Mouse (Mus musculus): ENCODE measurements around the gene Shld2. TPM values are rescaled to one million over a fixed set of nuclear protein-coding genes. Genes with fewer than 3 reads are reported as not detected.

Shld2 gene
- polyA plus RNA-seq, 1 experiment: 4.2 TPM

GRCm38 (mm10) chr14:34293641-34294040, 16.7 kb downstream of the Shld2 start:
- no peak for TF ChIP-seq POLR2A (IDR thresholded peaks at IDR 0.05; ENCODE audit: control insufficient read depth, extremely low read depth, insufficient read depth, low read length, poor library complexity)
- Histone ChIP-seq H3K27ac (ENCODE audit: control insufficient read depth, insufficient read depth, low read length) (no peak overlapping the region), H3K4me1 (replicated peaks; ENCODE audit: control insufficient read depth, insufficient read depth, low read length) (no peaks in the 10 kb centered on the region), H3K36me3 (ENCODE audit: control insufficient read depth, insufficient read depth, low read length) (no peaks in the 10 kb centered on the region), H3K4me3 (ENCODE audit: control insufficient read depth, insufficient read depth, low read length) (no peak overlapping the region), H3K27me3 (ENCODE audit: control insufficient read depth, insufficient read depth, low read length) (no peaks in the 10 kb centered on the region)
- 94% methylated on average over 3 of the region's 3 CpGs for WGBS
- no peak for DNase-seq

GRCm38 (mm10) chr14:34290229-34290628, 20.1 kb downstream of the Shld2 start:
- no peak for DNase-seq
- TF ChIP-seq CTCF (IDR thresholded peaks at IDR 0.05; ENCODE audit: borderline replicate concordance, control insufficient read depth, extremely low read depth, insufficient read depth, low read length, poor library complexity) (no peak), POLR2A (IDR thresholded peaks at IDR 0.05; ENCODE audit: control insufficient read depth, extremely low read depth, insufficient read depth, low read length, poor library complexity) (no peak)
- Histone ChIP-seq H3K27ac (ENCODE audit: control insufficient read depth, insufficient read depth, low read length) (no peak overlapping the region), H3K27me3 (ENCODE audit: control insufficient read depth, insufficient read depth, low read length) (no peaks in the 10 kb centered on the region), H3K4me3 (ENCODE audit: control insufficient read depth, insufficient read depth, low read length) (no peak overlapping the region), H3K4me1 (replicated peaks; ENCODE audit: control insufficient read depth, insufficient read depth, low read length) (no peaks in the 10 kb centered on the region), H3K36me3 (ENCODE audit: control insufficient read depth, insufficient read depth, low read length) (no peaks in the 10 kb centered on the region)
- 72% methylated on average over 1 of the region's 1 CpGs for WGBS

- Histone ChIP-seq H3K27me3 (ENCODE audit: control insufficient read depth, insufficient read depth, low read length) (no peaks in the 10 kb centered on the region), H3K4me1 (replicated peaks; ENCODE audit: control insufficient read depth, insufficient read depth, low read length) (no peaks in the 10 kb centered on the region), H3K27ac (ENCODE audit: control insufficient read depth, insufficient read depth, low read length) (no peak overlapping the region), H3K36me3 (ENCODE audit: control insufficient read depth, insufficient read depth, low read length) (no peaks in the 10 kb centered on the region), H3K4me3 (ENCODE audit: control insufficient read depth, insufficient read depth, low read length) (no peak overlapping the region)
- no peak for TF ChIP-seq CTCF (IDR thresholded peaks at IDR 0.05; ENCODE audit: borderline replicate concordance, control insufficient read depth, extremely low read depth, insufficient read depth, low read length, poor library complexity)
- TF ChIP-seq POLR2A (IDR thresholded peaks at IDR 0.05; ENCODE audit: control insufficient read depth, extremely low read depth, insufficient read depth, low read length, poor library complexity): no peak
- no peak for DNase-seq
- WGBS: 97% methylated on average over 3 of the region's 3 CpGs
Observed at GRCm38 (mm10) chr14:34289259-34290015, 20.9 kb downstream of the Shld2 start.

- no peak for DNase-seq
- WGBS: 94% methylated on average over 2 of the region's 2 CpGs
- Histone ChIP-seq H3K4me3 (ENCODE audit: control insufficient read depth, insufficient read depth, low read length) (no peak overlapping the region), H3K36me3 (ENCODE audit: control insufficient read depth, insufficient read depth, low read length) (no peaks in the 10 kb centered on the region), H3K27me3 (ENCODE audit: control insufficient read depth, insufficient read depth, low read length) (no peaks in the 10 kb centered on the region), H3K4me1 (replicated peaks; ENCODE audit: control insufficient read depth, insufficient read depth, low read length) (no peaks in the 10 kb centered on the region), H3K27ac (ENCODE audit: control insufficient read depth, insufficient read depth, low read length) (no peak overlapping the region)
- TF ChIP-seq POLR2A (IDR thresholded peaks at IDR 0.05; ENCODE audit: control insufficient read depth, extremely low read depth, insufficient read depth, low read length, poor library complexity): no peak
- TF ChIP-seq CTCF (IDR thresholded peaks at IDR 0.05; ENCODE audit: borderline replicate concordance, control insufficient read depth, extremely low read depth, insufficient read depth, low read length, poor library complexity): no peak
Observed at GRCm38 (mm10) chr14:34288396-34288795, 21.9 kb downstream of the Shld2 start.

- TF ChIP-seq POLR2A (IDR thresholded peaks at IDR 0.05; ENCODE audit: control insufficient read depth, extremely low read depth, insufficient read depth, low read length, poor library complexity) (no peak), CTCF (IDR thresholded peaks at IDR 0.05; ENCODE audit: borderline replicate concordance, control insufficient read depth, extremely low read depth, insufficient read depth, low read length, poor library complexity) (no peak)
- DNase-seq: no peak
- H3K27ac ChIP-seq (ENCODE audit: control insufficient read depth, insufficient read depth, low read length): no peak overlapping the region
- H3K4me1 ChIP-seq (replicated peaks; ENCODE audit: control insufficient read depth, insufficient read depth, low read length): no peaks in the 10 kb centered on the region
- no peak overlapping the region for H3K4me3 ChIP-seq (ENCODE audit: control insufficient read depth, insufficient read depth, low read length)
- 96% methylated on average over 5 of the region's 5 CpGs for WGBS
- no peaks in the 10 kb centered on the region for H3K27me3 ChIP-seq (ENCODE audit: control insufficient read depth, insufficient read depth, low read length)
- no peaks in the 10 kb centered on the region for H3K36me3 ChIP-seq (ENCODE audit: control insufficient read depth, insufficient read depth, low read length)
Observed at GRCm38 (mm10) chr14:34281736-34282269, 28.5 kb downstream of the Shld2 start.

- H3K4me3 ChIP-seq (ENCODE audit: control insufficient read depth, insufficient read depth, low read length): no peak overlapping the region
- no peaks in the 10 kb centered on the region for H3K4me1 ChIP-seq (replicated peaks; ENCODE audit: control insufficient read depth, insufficient read depth, low read length)
- no peaks in the 10 kb centered on the region for H3K36me3 ChIP-seq (ENCODE audit: control insufficient read depth, insufficient read depth, low read length)
- WGBS: 43% methylated on average over 2 of the region's 2 CpGs
- H3K27ac ChIP-seq (ENCODE audit: control insufficient read depth, insufficient read depth, low read length): no peak overlapping the region
- no peaks in the 10 kb centered on the region for H3K27me3 ChIP-seq (ENCODE audit: control insufficient read depth, insufficient read depth, low read length)
- TF ChIP-seq CTCF (IDR thresholded peaks at IDR 0.05; ENCODE audit: borderline replicate concordance, control insufficient read depth, extremely low read depth, insufficient read depth, low read length, poor library complexity): no peak
- TF ChIP-seq POLR2A (IDR thresholded peaks at IDR 0.05; ENCODE audit: control insufficient read depth, extremely low read depth, insufficient read depth, low read length, poor library complexity): no peak
- no peak for DNase-seq
Observed at GRCm38 (mm10) chr14:34280798-34281197, 29.5 kb downstream of the Shld2 start.
